Mouse (Mus musculus): Measurements from ENCODE around the gene Mdk. TPM values are rescaled to one million over a fixed set of nuclear protein-coding genes. Genes with fewer than 3 reads are reported as not detected.

The Mdk gene
- polyA plus RNA-seq (2015; fragmentation: Nextera tagmentation; extraction: Ambion mirVana) = 160 and 182 TPM in 2 replicates

GRCm38 (mm10) chr2:91932160-91932711 is at the start of gene Mdk:
Gene Mdk, minus strand, starts transcription at chr2:91932297.
- Histone ChIP-seq H3K4me3 (ENCODE audit: low read length) (peak within 1 kb of the TSS; percentile 52), H3K36me3 (ENCODE audit: control insufficient read depth, insufficient read depth, low read length) (peaks cover 5% of the 10 kb centered on the region), H3K9me3 (ENCODE audit: control insufficient read depth, low read length) (no peaks in the 10 kb centered on the region), H3K27me3 (replicated peaks; ENCODE audit: control insufficient read depth, insufficient read depth, low read length) (0 out of 2 replicates have a peak, but pooled peaks cover 5% of the 10 kb centered on the region), H3K4me2 (ENCODE audit: low read length) (peak within 1 kb of the TSS; percentile 58), H3K9ac (ENCODE audit: low read depth, low read length) (peak within 1 kb of the TSS; percentile 73), H3K4me1 (ENCODE audit: control insufficient read depth, insufficient read depth, low read depth, low read length) (peaks cover 18% of the 10 kb centered on the region), H3K27ac (ENCODE audit: low read depth, low read length) (peak within 1 kb of the TSS; percentile 71)
- ATAC-seq = no peak
- 7% methylated on average over 16 of the region's 16 CpGs for WGBS

GRCm38 (mm10) chr2:91980830-91981229 is 48.7 kb upstream of the Mdk start:
- H3K4me1 ChIP-seq (ENCODE audit: control insufficient read depth, insufficient read depth, low read depth, low read length) = peaks cover 20% of the 10 kb centered on the region
- no peak overlapping the region for H3K4me3 ChIP-seq (ENCODE audit: low read length)
- no peak overlapping the region for H3K27ac ChIP-seq (ENCODE audit: low read depth, low read length)
- H3K27me3 ChIP-seq (replicated peaks; ENCODE audit: control insufficient read depth, insufficient read depth, low read length) = peaks cover 2% of the 10 kb centered on the region; the same call in 1 of the 2 replicates
- H3K9me3 ChIP-seq (ENCODE audit: control insufficient read depth, low read length) = no peaks in the 10 kb centered on the region
- H3K4me2 ChIP-seq (ENCODE audit: low read length) = no peak overlapping the region
- 38% methylated on average over 5 of the region's 5 CpGs for WGBS
- no peak overlapping the region for H3K9ac ChIP-seq (ENCODE audit: low read depth, low read length)
- no peaks in the 10 kb centered on the region for H3K36me3 ChIP-seq (ENCODE audit: control insufficient read depth, insufficient read depth, low read length)
- ATAC-seq = no peak

GRCm38 (mm10) chr2:91980245-91980644 is 48.1 kb upstream of the Mdk start:
- H3K27ac ChIP-seq (ENCODE audit: low read depth, low read length) = no peak overlapping the region
- H3K4me2 ChIP-seq (ENCODE audit: low read length) = no peak overlapping the region
- no peak overlapping the region for H3K4me3 ChIP-seq (ENCODE audit: low read length)
- H3K9ac ChIP-seq (ENCODE audit: low read depth, low read length) = no peak overlapping the region
- ATAC-seq = no peak
- H3K27me3 ChIP-seq (replicated peaks; ENCODE audit: control insufficient read depth, insufficient read depth, low read length) = peaks cover 2% of the 10 kb centered on the region; the same call in 1 of the 2 replicates
- H3K36me3 ChIP-seq (ENCODE audit: control insufficient read depth, insufficient read depth, low read length) = no peaks in the 10 kb centered on the region
- no peaks in the 10 kb centered on the region for H3K9me3 ChIP-seq (ENCODE audit: control insufficient read depth, low read length)
- peaks cover 21% of the 10 kb centered on the region for H3K4me1 ChIP-seq (ENCODE audit: control insufficient read depth, insufficient read depth, low read depth, low read length)
- WGBS = 9% methylated on average over 4 of the region's 4 CpGs

- Histone ChIP-seq H3K4me2 (ENCODE audit: low read length) (no peak overlapping the region), H3K9ac (ENCODE audit: low read depth, low read length) (no peak overlapping the region), H3K36me3 (ENCODE audit: control insufficient read depth, insufficient read depth, low read length) (no peaks in the 10 kb centered on the region), H3K4me3 (ENCODE audit: low read length) (no peak overlapping the region), H3K9me3 (ENCODE audit: control insufficient read depth, low read length) (no peaks in the 10 kb centered on the region), H3K27me3 (replicated peaks; ENCODE audit: control insufficient read depth, insufficient read depth, low read length) (peaks cover 9% of the 10 kb centered on the region), H3K27ac (ENCODE audit: low read depth, low read length) (no peak overlapping the region), H3K4me1 (ENCODE audit: control insufficient read depth, insufficient read depth, low read depth, low read length) (peaks cover 17% of the 10 kb centered on the region)
- WGBS = 17% methylated on average over 2 of the region's 2 CpGs
- no peak for ATAC-seq
Observed at GRCm38 (mm10) chr2:91978547-91978946, 46.5 kb upstream of the Mdk start.

- Histone ChIP-seq H3K9me3 (ENCODE audit: control insufficient read depth, low read length) (no peaks in the 10 kb centered on the region), H3K27ac (ENCODE audit: low read depth, low read length) (no peak overlapping the region), H3K27me3 (replicated peaks; ENCODE audit: control insufficient read depth, insufficient read depth, low read length) (peaks cover 9% of the 10 kb centered on the region), H3K36me3 (ENCODE audit: control insufficient read depth, insufficient read depth, low read length) (no peaks in the 10 kb centered on the region), H3K4me1 (ENCODE audit: control insufficient read depth, insufficient read depth, low read depth, low read length) (peaks cover 18% of the 10 kb centered on the region), H3K4me3 (ENCODE audit: low read length) (no peak overlapping the region), H3K9ac (ENCODE audit: low read depth, low read length) (no peak overlapping the region), H3K4me2 (ENCODE audit: low read length) (no peak overlapping the region)
- 79% methylated on average over 4 of the region's 4 CpGs for WGBS
- no peak for ATAC-seq
Observed at GRCm38 (mm10) chr2:91977960-91978359, 45.9 kb upstream of the Mdk start.

GRCm38 (mm10) chr2:91975581-91976541 is 43.8 kb upstream of the Mdk start, which contains the start of gene Dgkz:
Gene Dgkz, minus strand, starts transcription at chr2:91975864.
- H3K4me1 ChIP-seq (ENCODE audit: control insufficient read depth, insufficient read depth, low read depth, low read length) = peaks cover 32% of the 10 kb centered on the region
- no peak within 1 kb of the TSS for H3K27ac ChIP-seq (ENCODE audit: low read depth, low read length)
- peak within 1 kb of the TSS; percentile 55 for H3K9ac ChIP-seq (ENCODE audit: low read depth, low read length)
- ATAC-seq = peak; percentile 43
- H3K4me2 ChIP-seq (ENCODE audit: low read length) = peak within 1 kb of the TSS; percentile 55
- H3K27me3 ChIP-seq (replicated peaks; ENCODE audit: control insufficient read depth, insufficient read depth, low read length) = peaks cover 9% of the 10 kb centered on the region
- H3K9me3 ChIP-seq (ENCODE audit: control insufficient read depth, low read length) = no peaks in the 10 kb centered on the region
- H3K36me3 ChIP-seq (ENCODE audit: control insufficient read depth, insufficient read depth, low read length) = no peaks in the 10 kb centered on the region
- 2% methylated on average over 63 of the region's 79 CpGs for WGBS
- H3K4me3 ChIP-seq (ENCODE audit: low read length) = peak within 1 kb of the TSS; percentile 38

GRCm38 (mm10) chr2:91973416-91974135 is 41.5 kb upstream of the Mdk start:
- H3K9me3 ChIP-seq (ENCODE audit: control insufficient read depth, low read length) = no peaks in the 10 kb centered on the region

GRCm38 (mm10) chr2:91972121-91972566 is 40.0 kb upstream of the Mdk start:
- 34% methylated on average over 13 of the region's 13 CpGs for WGBS
- Histone ChIP-seq H3K4me1 (ENCODE audit: control insufficient read depth, insufficient read depth, low read depth, low read length) (peaks cover 24% of the 10 kb centered on the region), H3K4me2 (ENCODE audit: low read length) (no peak overlapping the region), H3K36me3 (ENCODE audit: control insufficient read depth, insufficient read depth, low read length) (no peaks in the 10 kb centered on the region), H3K9me3 (ENCODE audit: control insufficient read depth, low read length) (no peaks in the 10 kb centered on the region), H3K4me3 (ENCODE audit: low read length) (no peak overlapping the region), H3K27ac (ENCODE audit: low read depth, low read length) (no peak overlapping the region), H3K27me3 (replicated peaks; ENCODE audit: control insufficient read depth, insufficient read depth, low read length) (peaks cover 9% of the 10 kb centered on the region), H3K9ac (ENCODE audit: low read depth, low read length) (no peak overlapping the region)
- ATAC-seq = no peak; the same call in 1 of the 2 replicates

More at GRCm38 (mm10) chr2:91973416-91974135, 41.5 kb upstream of the Mdk start:
- H3K27me3 ChIP-seq (replicated peaks; ENCODE audit: control insufficient read depth, insufficient read depth, low read length) = peaks cover 9% of the 10 kb centered on the region
- no peak overlapping the region for H3K27ac ChIP-seq (ENCODE audit: low read depth, low read length)
- H3K4me1 ChIP-seq (ENCODE audit: control insufficient read depth, insufficient read depth, low read depth, low read length) = peaks cover 28% of the 10 kb centered on the region
- H3K4me2 ChIP-seq (ENCODE audit: low read length) = no peak overlapping the region
- WGBS = 35% methylated on average over 7 of the region's 7 CpGs
- H3K9ac ChIP-seq (ENCODE audit: low read depth, low read length) = no peak overlapping the region
- H3K4me3 ChIP-seq (ENCODE audit: low read length) = no peak overlapping the region
- ATAC-seq = no peak
- H3K36me3 ChIP-seq (ENCODE audit: control insufficient read depth, insufficient read depth, low read length) = no peaks in the 10 kb centered on the region

Data from hindbrain, embryonic 16.5 days (tissue).